Mouse (Mus musculus) thymus, postnatal 14 days (tissue): Measurements from ENCODE around the gene Trio.

ENCODE experiments used
- DNase-seq: peaks from one replicate; pipeline ENCODE4 v3.0.0; 2021

Trio gene

DNA sequence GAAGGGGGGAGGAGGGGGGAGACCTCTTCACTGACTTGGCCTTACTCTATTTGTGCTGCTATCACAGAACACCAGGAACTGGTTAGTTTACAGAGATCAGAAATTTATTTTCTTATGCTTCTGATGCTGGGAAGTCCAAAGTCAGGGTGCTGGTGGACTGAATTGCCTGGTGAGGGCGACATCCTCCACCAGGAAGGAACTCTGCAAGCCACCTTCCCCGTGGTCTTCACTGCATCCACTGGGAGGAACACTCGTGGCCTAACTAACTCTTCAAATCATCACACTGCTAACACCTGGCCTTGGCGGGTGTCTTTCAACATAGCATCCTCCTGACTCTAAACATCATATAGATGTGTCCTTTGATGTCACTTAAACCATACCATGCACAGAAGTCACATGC, 109.4 kb downstream of the Trio start:
- no peak for DNase-seq

DNA sequence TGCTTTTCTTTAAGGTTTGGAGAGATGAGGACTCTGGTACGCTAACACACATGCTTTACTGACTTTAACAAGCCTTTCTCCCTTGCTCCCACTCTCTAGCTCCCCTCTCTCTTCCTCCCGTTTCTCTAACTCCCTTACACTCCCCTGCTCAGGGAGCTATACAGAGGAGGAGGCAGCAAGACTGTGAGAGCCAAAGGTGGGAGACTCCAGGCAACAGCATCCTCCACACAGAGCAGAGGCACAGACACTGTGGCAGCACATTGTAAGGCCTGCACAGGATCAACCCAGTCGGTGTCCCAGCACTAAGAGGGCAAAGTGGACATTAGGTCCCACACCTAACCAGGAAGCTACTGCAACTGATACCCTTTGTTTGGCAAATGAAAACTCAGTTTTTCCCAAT, 112.6 kb downstream of the Trio start:
- no peak for DNase-seq

DNA sequence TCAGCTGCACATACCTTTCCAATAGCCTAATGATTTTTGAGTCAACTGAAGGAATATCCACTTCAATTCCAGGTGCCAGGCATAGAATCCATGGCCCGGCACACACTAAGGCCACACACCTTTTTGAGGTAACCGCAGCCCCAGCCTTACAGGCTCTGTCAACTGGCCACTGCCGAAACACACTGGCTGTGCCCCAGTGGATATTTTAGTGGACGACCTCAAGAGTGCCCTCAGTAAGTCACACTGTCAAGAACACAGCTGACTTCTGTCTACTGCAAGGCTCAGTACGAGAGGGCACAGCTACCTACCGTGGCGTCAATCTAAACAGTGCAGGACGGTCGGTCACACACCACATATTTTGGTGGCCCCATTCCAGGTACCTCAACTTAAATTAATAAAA, 114.5 kb downstream of the Trio start:
- no peak for DNase-seq

- DNase-seq: no peak
These were observed 115.5 kb downstream of the Trio start for GRCm38 (mm10) chr15:27910179-27910578.

GRCm38 (mm10) chr15:27907649-27908048, 118.0 kb downstream of the Trio start:
- DNase-seq: no peak

DNA sequence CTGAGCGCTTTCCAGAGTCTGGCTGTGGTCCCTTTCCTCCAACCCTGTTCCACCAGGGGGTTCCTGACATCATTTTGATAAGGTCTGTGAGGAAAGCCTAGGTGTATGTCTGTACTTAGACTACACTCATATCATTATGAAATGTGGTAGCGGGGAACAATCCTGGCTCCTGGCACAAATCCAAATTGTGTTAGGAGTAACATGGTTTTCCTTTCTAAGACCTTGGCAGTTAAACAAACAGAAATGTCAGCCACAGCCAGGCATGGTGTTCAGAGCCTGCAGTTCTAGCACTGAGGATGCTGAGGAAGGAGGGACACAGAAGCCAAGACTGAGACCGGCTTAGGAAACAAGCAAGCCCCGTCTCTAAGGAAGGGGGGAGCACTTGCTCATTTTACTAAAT, 119.2 kb downstream of the Trio start:
- DNase-seq: no peak

DNA sequence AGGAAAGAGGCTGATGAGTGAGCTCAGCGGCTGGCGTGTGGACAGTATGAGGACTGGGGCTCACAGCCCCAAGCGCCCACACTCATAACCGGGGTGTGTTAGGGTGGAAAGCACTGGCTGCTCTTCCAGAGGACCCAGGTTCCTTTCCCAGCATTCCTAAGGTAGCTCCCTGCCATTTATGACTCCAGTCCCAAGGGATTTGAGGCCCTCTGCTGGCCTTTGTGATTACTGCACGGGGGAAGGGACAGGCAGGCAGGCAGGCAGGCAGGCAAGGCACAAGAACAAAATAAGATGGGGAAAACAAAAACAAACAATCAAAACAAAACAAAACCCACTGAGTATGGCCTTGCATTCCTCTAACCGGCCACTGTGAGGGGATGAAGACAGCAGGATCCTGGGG, 120.3 kb downstream of the Trio start:
- no peak for DNase-seq

GRCm38 (mm10) chr15:27904346-27905005, 121.2 kb downstream of the Trio start:
- no peak for DNase-seq

DNA sequence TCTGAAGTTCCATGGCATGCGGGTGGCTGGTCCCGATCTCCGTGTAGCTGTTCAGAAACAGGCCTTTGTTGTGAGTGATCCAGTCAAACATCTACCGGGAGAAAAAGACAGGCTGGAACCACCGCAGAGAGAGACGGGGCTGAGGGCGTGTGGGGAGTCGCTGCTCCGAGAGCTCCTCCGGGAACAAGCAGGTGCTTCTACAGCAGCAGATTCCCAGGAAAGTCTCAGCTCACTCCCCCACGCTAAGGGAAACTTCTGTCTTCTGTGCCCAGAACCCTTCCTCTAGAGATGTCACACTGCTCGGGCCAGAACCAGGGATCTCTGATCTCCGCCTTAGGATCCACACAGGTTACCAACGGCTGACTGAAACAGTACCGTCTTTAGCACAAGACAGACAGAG, 124.4 kb downstream of the Trio start:
- DNase-seq: no peak

GRCm38 (mm10) chr15:27898795-27899406, 126.7 kb downstream of the Trio start:
- no peak for DNase-seq

- DNase-seq: no peak
These were observed 131.5 kb downstream of the Trio start for GRCm38 (mm10) chr15:27894112-27894511.

GRCm38 (mm10) chr15:27892029-27892428, 133.6 kb downstream of the Trio start:
- DNase-seq: no peak

DNA sequence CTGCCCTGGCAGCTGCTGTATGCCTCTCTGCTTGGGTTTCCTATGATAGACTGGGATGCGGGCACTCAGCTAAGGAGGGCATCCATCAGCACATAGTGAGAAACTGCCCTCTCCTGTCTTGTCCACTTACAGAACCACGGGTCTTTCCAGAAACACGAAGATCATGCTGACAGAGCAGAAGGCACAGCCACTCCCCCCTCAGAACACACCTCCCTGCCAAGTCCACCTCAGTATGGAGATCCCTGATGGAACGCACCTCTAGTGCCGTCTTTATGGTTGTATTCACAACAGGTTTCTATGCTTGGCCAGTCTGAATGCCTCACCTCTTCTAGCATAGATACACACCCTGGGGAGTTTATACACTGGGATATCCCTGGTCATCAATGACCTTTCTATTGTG, 135.0 kb downstream of the Trio start:
- DNase-seq: no peak

DNA sequence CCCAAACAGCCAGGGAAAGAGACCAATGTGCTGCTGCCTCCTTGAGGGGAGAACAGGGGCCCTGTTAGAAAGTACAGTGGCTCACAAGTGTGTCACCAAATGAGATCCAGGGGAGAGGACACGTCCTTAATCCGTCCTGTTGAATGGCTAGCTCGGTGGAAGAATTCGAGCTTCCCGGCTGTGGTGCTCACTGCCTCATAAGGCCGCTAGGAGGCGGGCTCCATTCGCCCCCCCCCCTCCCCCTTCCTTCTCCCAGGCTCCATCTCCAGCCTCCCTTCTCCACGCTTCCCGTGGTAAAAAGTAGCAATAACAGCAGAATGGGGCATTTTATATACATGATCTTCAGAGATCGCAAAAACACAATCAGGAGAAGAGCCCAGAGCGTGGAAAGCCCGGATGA, 137.5 kb downstream of the Trio start:
- no peak for DNase-seq

DNA sequence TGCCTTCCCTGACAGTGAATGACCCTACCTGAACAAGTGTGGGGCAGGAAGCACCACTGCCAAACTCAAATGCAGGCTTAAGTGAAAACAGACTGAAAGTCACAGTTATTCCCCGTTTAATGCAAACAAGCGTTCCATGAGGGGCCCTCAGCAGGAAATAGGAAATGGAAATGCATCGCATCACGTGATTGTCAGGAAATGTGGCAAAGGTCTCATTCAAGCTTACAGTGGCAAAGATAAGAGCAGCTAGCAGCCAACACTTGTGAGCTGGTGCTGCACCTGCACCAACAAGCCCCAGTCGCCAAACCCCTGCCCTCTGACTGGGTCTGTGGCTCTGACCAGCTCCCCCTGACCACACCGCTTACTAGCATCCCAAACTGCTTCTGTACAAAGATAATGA, 138.7 kb downstream of the Trio start:
- DNase-seq: peak; percentile 25

GRCm38 (mm10) chr15:27884347-27885250, 141.0 kb downstream of the Trio start:
- peak; percentile 87 for DNase-seq

DNA sequence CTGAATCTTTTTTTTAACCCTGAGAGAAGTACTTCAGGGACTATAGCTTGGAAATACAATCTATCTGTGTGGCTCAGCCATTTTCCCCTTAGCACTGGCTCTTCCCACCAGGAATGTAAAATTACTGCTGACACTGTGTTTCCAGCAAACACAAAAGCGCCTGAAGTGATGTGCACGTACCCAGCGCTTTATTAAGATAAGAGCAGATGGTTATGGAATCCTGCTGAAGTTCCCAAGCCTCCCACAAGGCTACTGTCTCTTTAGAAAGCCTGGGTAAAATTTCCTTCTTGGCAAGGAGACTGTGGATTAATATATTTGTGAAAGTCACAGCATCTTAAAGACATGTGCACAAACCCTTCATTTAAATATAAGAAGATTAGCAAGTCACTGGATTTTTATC, 141.8 kb downstream of the Trio start:
- no peak for DNase-seq

GRCm38 (mm10) chr15:27882898-27883297, 142.8 kb downstream of the Trio start:
- peak; percentile 50 for DNase-seq

DNA sequence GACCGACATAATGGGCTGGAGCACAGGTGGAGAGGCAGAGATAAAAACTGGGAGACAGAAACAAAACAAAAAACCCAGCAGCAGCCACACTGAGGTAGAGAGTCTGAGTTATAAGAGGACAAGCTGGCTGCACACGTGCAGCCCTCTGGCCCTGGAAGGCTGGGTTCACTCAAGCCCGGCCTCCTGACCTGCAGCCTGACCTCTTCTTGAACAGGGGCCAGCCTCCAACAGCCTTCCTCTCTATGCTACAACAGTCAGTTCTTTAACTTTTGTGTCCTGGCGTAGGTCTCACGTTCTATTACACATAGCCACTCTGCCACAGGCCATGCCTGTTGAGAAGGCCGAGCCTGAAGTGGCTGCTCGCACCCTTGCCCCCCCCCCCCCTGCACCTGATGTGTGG, 147.8 kb downstream of the Trio start:
- no peak for DNase-seq

DNA sequence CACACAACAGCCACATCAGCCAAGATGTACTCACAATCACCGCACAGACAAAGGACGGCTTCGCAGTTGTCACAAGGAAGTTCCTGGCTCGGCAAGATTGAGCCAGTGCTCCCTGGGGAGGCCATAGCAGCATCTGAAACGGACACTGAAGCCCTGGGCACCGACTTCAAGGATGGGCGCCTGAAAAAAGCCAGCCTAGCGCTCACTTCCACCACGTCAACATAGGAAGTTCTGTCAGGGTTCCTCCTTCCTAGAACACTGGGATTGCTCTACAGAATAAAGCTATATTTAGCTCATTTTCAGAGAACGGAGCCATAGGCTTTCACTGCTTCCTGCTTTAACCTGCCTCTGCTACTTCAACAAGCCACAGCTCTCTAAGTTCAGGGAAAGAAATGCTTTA, 149.3 kb downstream of the Trio start:
- DNase-seq: no peak

GRCm38 (mm10) chr15:27875753-27876152, 149.9 kb downstream of the Trio start:
- DNase-seq: no peak

- no peak for DNase-seq
These were observed 151.8 kb downstream of the Trio start for GRCm38 (mm10) chr15:27873747-27874320.

GRCm38 (mm10) chr15:27872286-27872685, 153.4 kb downstream of the Trio start:
- DNase-seq: no peak

GRCm38 (mm10) chr15:27871708-27872107, 153.9 kb downstream of the Trio start:
- DNase-seq: no peak
